Mouse (Mus musculus) neural tube, embryonic 11.5 days (tissue): ENCODE results near the gene Pdcd1lg2. TPM values are rescaled to one million over a fixed set of nuclear protein-coding genes. Genes with fewer than 3 reads are reported as not detected.

Source experiments
- ATAC-seq: fragments of 200-750 bp; cut with Nextera tagmentation; 2 replicates; pipeline ENCODE4 v1.8.0; 2017; ENCODE audit warnings: moderate number of reproducible peaks, mild to moderate bottlenecking, moderate TSS enrichment, moderate library complexity; ENCODE audit not compliant: insufficient read depth, low FRiP score, low TSS enrichment
- DNase-seq: peaks from one replicate; pipeline ENCODE4 v3.0.0-alpha.2; 2015; ENCODE audit warnings: low spot score
- H3K27ac ChIP-seq: fragments of 300-500 bp; sonication (generic); 2 replicates; pipeline ENCODE4 v1.5.1; 2014; ENCODE audit warnings: low read depth, mild to moderate bottlenecking, low read length
- H3K27me3 ChIP-seq: fragments of 300-500 bp; sonication (generic); 2 replicates; pipeline ENCODE4 v1.6.1; 2014; ENCODE audit warnings: mild to moderate bottlenecking, low read length, mixed read lengths; ENCODE audit not compliant: control insufficient read depth, insufficient read depth
- H3K36me3 ChIP-seq: fragments of 300-500 bp; sonication (generic); 2 replicates; pipeline ENCODE4 v1.6.1; 2014; ENCODE audit warnings: mild to moderate bottlenecking, low read length, moderate library complexity, mixed read lengths; ENCODE audit not compliant: control insufficient read depth, insufficient read depth
- H3K4me1 ChIP-seq: fragments of 300-500 bp; sonication (generic); 2 replicates; pipeline ENCODE4 v1.6.1; 2014; ENCODE audit warnings: low read length, mixed read lengths; ENCODE audit not compliant: control insufficient read depth, insufficient read depth
- H3K4me2 ChIP-seq: fragments of 300-500 bp; sonication (generic); 2 replicates; pipeline ENCODE4 v1.6.1; 2014; ENCODE audit warnings: low read depth, mild to moderate bottlenecking, moderate library complexity
- H3K4me3 ChIP-seq: fragments of 300-500 bp; sonication (generic); 2 replicates; pipeline ENCODE4 v1.5.1; 2014; ENCODE audit warnings: low read depth, low read length
- H3K9ac ChIP-seq: fragments of 300-500 bp; sonication (generic); 2 replicates; pipeline ENCODE4 v1.6.1; 2014; ENCODE audit warnings: mild to moderate bottlenecking, low read length
- H3K9me3 ChIP-seq: fragments of 300-500 bp; sonication (generic); 2 replicates; pipeline ENCODE4 v1.6.1; 2016; ENCODE audit warnings: low read length; ENCODE audit not compliant: control insufficient read depth
- WGBS: fragments of 180-500 bp; shearing (Covaris S2); extraction: QIAGEN DNeasy Blood & Tissue Kit; methylation state at CpG from one replicate; pipeline ENCODE4 v1.1.7; 2014; 5-methylcytosine and 5-hydroxymethylcytosine counted together
- polyA plus RNA-seq: library from polyadenylated mRNA; unstranded; fragments of >200 nt; fragmentation: Nextera tagmentation; extraction: Ambion mirVana; gene quantifications from 2 replicates; pipeline ENCODE4 v1.2.1, GENCODE M21; 2014

The Pdcd1lg2 gene
- not detected in 2 replicates for polyA plus RNA-seq

- ATAC-seq (no peak), DNase-seq (no peak)
- no peak within 1 kb of the TSS for H3K27ac ChIP-seq
- no peaks in the 10 kb centered on the region for H3K4me1 ChIP-seq
- H3K4me2 ChIP-seq = no peak within 1 kb of the TSS
- H3K9me3 ChIP-seq = no peaks in the 10 kb centered on the region
- H3K9ac ChIP-seq = no peak within 1 kb of the TSS
- WGBS = 84% methylated on average over 4 of the region's 4 CpGs
- H3K27me3 ChIP-seq = no peaks in the 10 kb centered on the region
- H3K4me3 ChIP-seq = no peak within 1 kb of the TSS
- H3K36me3 ChIP-seq = no peaks in the 10 kb centered on the region
Measured at GRCm38 (mm10) chr19:29410619-29411018, at the start of gene Pdcd1lg2. Gene Pdcd1lg2 (plus strand): TSS chr19:29410919.

- DNase-seq (peak; percentile 90), ATAC-seq (peak; percentile 100)
- peak overlapping the region; percentile 79 for H3K4me2 ChIP-seq
- H3K9ac ChIP-seq = peak overlapping the region; percentile 70
- H3K27ac ChIP-seq = no peak overlapping the region
- no peaks in the 10 kb centered on the region for H3K36me3 ChIP-seq
- H3K9me3 ChIP-seq = no peaks in the 10 kb centered on the region
- H3K4me3 ChIP-seq = peak overlapping the region; percentile 60
- H3K27me3 ChIP-seq = no peaks in the 10 kb centered on the region
- no peaks in the 10 kb centered on the region for H3K4me1 ChIP-seq
- 3% methylated on average over 33 of the region's 33 CpGs for WGBS
Measured at GRCm38 (mm10) chr19:29361468-29362130, 49.1 kb upstream of the Pdcd1lg2 start.

- ATAC-seq (no peak), DNase-seq (no peak)
- Histone ChIP-seq H3K9ac (peak overlapping the region; percentile 70; the same call in 1 of the 2 replicates), H3K27ac (no peak overlapping the region), H3K36me3 (no peaks in the 10 kb centered on the region), H3K9me3 (no peaks in the 10 kb centered on the region), H3K4me2 (peak overlapping the region; percentile 79), H3K4me1 (no peaks in the 10 kb centered on the region), H3K4me3 (peak overlapping the region; percentile 60), H3K27me3 (no peaks in the 10 kb centered on the region)
- WGBS = 49% methylated on average over 13 of the region's 13 CpGs
Measured at GRCm38 (mm10) chr19:29362173-29362930, 48.4 kb upstream of the Pdcd1lg2 start.

GRCm38 (mm10) chr19:29363557-29363956, 47.2 kb upstream of the Pdcd1lg2 start:
- H3K9ac ChIP-seq = no peak overlapping the region

GRCm38 (mm10) chr19:29364076-29364475, 46.6 kb upstream of the Pdcd1lg2 start:
- ATAC-seq (no peak), DNase-seq (no peak)
- H3K27me3 ChIP-seq = no peaks in the 10 kb centered on the region
- no peaks in the 10 kb centered on the region for H3K36me3 ChIP-seq
- no peaks in the 10 kb centered on the region for H3K4me1 ChIP-seq
- no peak overlapping the region for H3K27ac ChIP-seq
- 85% methylated on average over 5 of the region's 5 CpGs for WGBS
- no peak overlapping the region for H3K4me2 ChIP-seq
- H3K9me3 ChIP-seq = no peaks in the 10 kb centered on the region
- H3K4me3 ChIP-seq = no peak overlapping the region
- H3K9ac ChIP-seq = no peak overlapping the region

More at GRCm38 (mm10) chr19:29363557-29363956, 47.2 kb upstream of the Pdcd1lg2 start:
- 90% methylated on average over 7 of the region's 7 CpGs for WGBS
- no peak overlapping the region for H3K4me3 ChIP-seq
- H3K27me3 ChIP-seq = no peaks in the 10 kb centered on the region
- no peaks in the 10 kb centered on the region for H3K4me1 ChIP-seq
- H3K9me3 ChIP-seq = no peaks in the 10 kb centered on the region
- H3K27ac ChIP-seq = no peak overlapping the region
- DNase-seq (no peak), ATAC-seq (no peak)
- H3K4me2 ChIP-seq = no peak overlapping the region
- H3K36me3 ChIP-seq = no peaks in the 10 kb centered on the region

- no peaks in the 10 kb centered on the region for H3K9me3 ChIP-seq
- no peak overlapping the region for H3K4me3 ChIP-seq
- H3K9ac ChIP-seq = no peak overlapping the region
- H3K27me3 ChIP-seq = no peaks in the 10 kb centered on the region
- H3K4me1 ChIP-seq = no peaks in the 10 kb centered on the region
- no peaks in the 10 kb centered on the region for H3K36me3 ChIP-seq
- H3K4me2 ChIP-seq = no peak overlapping the region
- DNase-seq = no peak
- H3K27ac ChIP-seq = no peak overlapping the region
- WGBS = 36% methylated on average over 3 of the region's 3 CpGs
- no peak for ATAC-seq
Measured at GRCm38 (mm10) chr19:29365105-29365504, 45.6 kb upstream of the Pdcd1lg2 start.

- H3K36me3 ChIP-seq = no peaks in the 10 kb centered on the region
- WGBS = 63% methylated on average over 20 of the region's 20 CpGs
- DNase-seq (no peak), ATAC-seq (no peak)
- no peaks in the 10 kb centered on the region for H3K4me1 ChIP-seq
- H3K27ac ChIP-seq = no peak overlapping the region
- H3K9me3 ChIP-seq = no peaks in the 10 kb centered on the region
- no peaks in the 10 kb centered on the region for H3K27me3 ChIP-seq
- H3K9ac ChIP-seq = no peak overlapping the region; the same call in 1 of the 2 replicates
- H3K4me2 ChIP-seq = peak overlapping the region; percentile 62
- peak overlapping the region; percentile 37 for H3K4me3 ChIP-seq
Measured at GRCm38 (mm10) chr19:29366226-29366968, 44.3 kb upstream of the Pdcd1lg2 start.

GRCm38 (mm10) chr19:29366969-29367622, 43.6 kb upstream of the Pdcd1lg2 start, which contains the start of the genes Plgrkt and Cd274:
Gene Plgrkt (minus strand): TSS chr19:29367390.
Gene Cd274 (plus strand): TSS chr19:29367455.
- ATAC-seq (0 out of 2 replicates have a peak, but pooled peaks have one; percentile 38), DNase-seq (peak; percentile 57)
- no peaks in the 10 kb centered on the region for H3K4me1 ChIP-seq
- peak within 1 kb of the TSS; percentile 37 for H3K4me3 ChIP-seq
- H3K27me3 ChIP-seq = no peaks in the 10 kb centered on the region
- peak within 1 kb of the TSS; percentile 37 for H3K9ac ChIP-seq
- H3K9me3 ChIP-seq = no peaks in the 10 kb centered on the region
- peak within 1 kb of the TSS; percentile 62 for H3K4me2 ChIP-seq
- H3K27ac ChIP-seq = no peak within 1 kb of the TSS
- WGBS = 5% methylated on average over 26 of the region's 26 CpGs
- H3K36me3 ChIP-seq = no peaks in the 10 kb centered on the region
